Mouse (Mus musculus) bone marrow, adult 2 months (tissue): Measurements from ENCODE around the gene Igsf21.

ENCODE experiments used
- CTCF ChIP-seq: fragments of 200-500 bp; IDR thresholded peaks from 2 replicates; pipeline ENCODE4 v1.5.1; 2011; ENCODE audit warnings: low read length, control low read depth; ENCODE audit not compliant: control insufficient read depth, insufficient read depth
- POLR2A ChIP-seq: fragments of 200-500 bp; IDR thresholded peaks from 2 replicates; pipeline ENCODE4 v1.6.1; 2011; ENCODE audit warnings: low read depth, mild to moderate bottlenecking, control low read depth, low read length, borderline replicate concordance; ENCODE audit not compliant: control insufficient read depth

- no peak for TF ChIP-seq POLR2A
- TF ChIP-seq CTCF = no peak
Measured at GRCm38 (mm10) chr4:140010728-140011470, 235.7 kb downstream of the Igsf21 start.
